Mouse (Mus musculus) kidney, adult 2 months (tissue): Measurements from ENCODE around the gene Ptges3. TPM values are rescaled to one million over a fixed set of nuclear protein-coding genes. Genes with fewer than 3 reads are reported as not detected.

Experiments
- DNase-seq: peaks from one replicate; pipeline ENCODE4 v3.0.0; 2021
- H3K27ac ChIP-seq: fragments of 200-500 bp; 2 replicates; pipeline ENCODE4 v1.5.1; 2012; ENCODE audit warnings: low read depth, low read length, control low read depth, inconsistent platforms; ENCODE audit not compliant: insufficient read depth
- H3K27me3 ChIP-seq: fragments of 200-500 bp; replicated peaks from 2 replicates; pipeline ENCODE4 v1.6.1; 2012; ENCODE audit warnings: mild to moderate bottlenecking, moderate library complexity, low read length, inconsistent platforms; ENCODE audit not compliant: control insufficient read depth, insufficient read depth
- H3K36me3 ChIP-seq: fragments of 200-500 bp; 2 replicates; pipeline ENCODE4 v1.6.1; 2012; ENCODE audit warnings: mild to moderate bottlenecking, moderate library complexity, low read length, inconsistent platforms; ENCODE audit not compliant: control insufficient read depth, insufficient read depth
- H3K4me1 ChIP-seq: fragments of 200-500 bp; 2 replicates; pipeline ENCODE4 v1.6.1; 2011; ENCODE audit warnings: low read length; ENCODE audit not compliant: control insufficient read depth, insufficient read depth
- H3K4me3 ChIP-seq: fragments of 200-500 bp; 2 replicates; pipeline ENCODE4 v1.5.1; 2011; ENCODE audit warnings: mild to moderate bottlenecking, low read depth, low read length, control low read depth; ENCODE audit not compliant: insufficient read depth
- CTCF ChIP-seq: fragments of 200-500 bp; conservative IDR thresholded peaks from 2 replicates; pipeline ENCODE4 v1.5.1; 2011; ENCODE audit warnings: low read depth, mild to moderate bottlenecking, control low read depth, low read length, moderate library complexity, mixed read lengths; ENCODE audit not compliant: insufficient read depth, insufficient read length
- POLR2A ChIP-seq: fragments of 200-500 bp; IDR thresholded peaks from one replicate; pipeline ENCODE4 v1.6.1; 2011; ENCODE audit warnings: low read depth, low read length, control low read depth
- WGBS: fragments of 180-500 bp; shearing (Covaris S2); methylation state at CpG from one replicate; pipeline ENCODE4 v1.1.7; 2018; 5-methylcytosine and 5-hydroxymethylcytosine counted together
- polyA plus RNA-seq: library from polyadenylated mRNA; depleted of rRNA; stranded (reverse); fragments of >200 nt; gene quantifications from 2 replicates; pipeline ENCODE4 v1.2.3, GENCODE M21; 2012; rRNA removed

Gene Ptges3
- 28.2 and 32.5 TPM in 2 replicates for polyA plus RNA-seq

GRCm38 (mm10) chr10:128058601-128059151 is at the start of gene Ptges3:
Gene Ptges3, plus strand, starts transcription at chr10:128058954.
- Histone ChIP-seq H3K27me3 (no peaks in the 10 kb centered on the region), H3K27ac (peak within 1 kb of the TSS; percentile 82), H3K4me3 (peak within 1 kb of the TSS; percentile 66), H3K4me1 (peaks cover 8% of the 10 kb centered on the region; the same call in 1 of the 2 replicates), H3K36me3 (no peaks in the 10 kb centered on the region)
- TF ChIP-seq POLR2A (peak; percentile 37), CTCF (no peak)
- under 1% methylated on average over 72 of the region's 72 CpGs for WGBS
- peak; percentile 98 for DNase-seq

DNA sequence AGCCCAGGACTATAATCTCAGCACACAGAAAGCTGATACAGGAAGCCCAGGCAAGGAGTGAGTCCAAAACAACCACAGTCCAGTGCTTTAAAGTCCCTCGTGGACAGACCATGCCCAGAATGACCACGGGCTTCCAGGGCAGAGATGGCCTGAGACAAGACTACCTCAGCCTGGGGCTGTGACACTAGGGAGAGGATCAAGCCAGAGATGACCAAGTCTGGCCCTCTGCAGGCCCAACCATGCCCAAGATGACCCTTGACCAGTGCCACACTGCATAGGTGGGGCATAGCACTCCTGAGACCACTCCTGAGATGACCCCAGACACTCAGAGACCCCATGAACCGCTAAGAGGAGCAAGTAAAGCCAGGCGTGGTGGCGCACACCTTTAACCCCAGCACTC is 49.0 kb upstream of the Ptges3 start:
- no peak overlapping the region for H3K27ac ChIP-seq
- H3K4me3 ChIP-seq: no peak overlapping the region
- 75% methylated on average over 5 of the region's 5 CpGs for WGBS
- no peak for DNase-seq
- H3K27me3 ChIP-seq: no peaks in the 10 kb centered on the region
- H3K4me1 ChIP-seq: no peaks in the 10 kb centered on the region; the same call in 1 of the 2 replicates
- no peaks in the 10 kb centered on the region for H3K36me3 ChIP-seq
- TF ChIP-seq CTCF (no peak), POLR2A (no peak)

GRCm38 (mm10) chr10:128015068-128015934 is 43.5 kb upstream of the Ptges3 start, which contains the start of gene Prim1:
Gene Prim1, plus strand, starts transcription at chr10:128015168.
- H3K4me3 ChIP-seq: peak within 1 kb of the TSS; percentile 100
- H3K27ac ChIP-seq: no peak within 1 kb of the TSS
- no peaks in the 10 kb centered on the region for H3K36me3 ChIP-seq
- 4% methylated on average over 31 of the region's 31 CpGs for WGBS
- TF ChIP-seq POLR2A (no peak), CTCF (no peak)
- no peaks in the 10 kb centered on the region for H3K27me3 ChIP-seq
- DNase-seq: peak; percentile 90
- no peaks in the 10 kb centered on the region; the same call in 1 of the 2 replicates for H3K4me1 ChIP-seq

- WGBS: 99% methylated on average over 5 of the region's 5 CpGs
- TF ChIP-seq CTCF (no peak), POLR2A (no peak)
- no peak overlapping the region for H3K27ac ChIP-seq
- no peaks in the 10 kb centered on the region for H3K27me3 ChIP-seq
- H3K36me3 ChIP-seq: no peaks in the 10 kb centered on the region
- DNase-seq: no peak
- no peaks in the 10 kb centered on the region for H3K4me1 ChIP-seq
- no peak overlapping the region for H3K4me3 ChIP-seq
Observed at GRCm38 (mm10) chr10:128022196-128022595, 36.6 kb upstream of the Ptges3 start.

- Histone ChIP-seq H3K36me3 (no peaks in the 10 kb centered on the region), H3K27ac (no peak overlapping the region), H3K4me1 (no peaks in the 10 kb centered on the region), H3K27me3 (no peaks in the 10 kb centered on the region), H3K4me3 (no peak overlapping the region)
- 92% methylated on average over 10 of the region's 10 CpGs for WGBS
- TF ChIP-seq POLR2A (no peak), CTCF (no peak)
- DNase-seq: no peak
Observed at GRCm38 (mm10) chr10:128023496-128023895, 35.3 kb upstream of the Ptges3 start.

DNA sequence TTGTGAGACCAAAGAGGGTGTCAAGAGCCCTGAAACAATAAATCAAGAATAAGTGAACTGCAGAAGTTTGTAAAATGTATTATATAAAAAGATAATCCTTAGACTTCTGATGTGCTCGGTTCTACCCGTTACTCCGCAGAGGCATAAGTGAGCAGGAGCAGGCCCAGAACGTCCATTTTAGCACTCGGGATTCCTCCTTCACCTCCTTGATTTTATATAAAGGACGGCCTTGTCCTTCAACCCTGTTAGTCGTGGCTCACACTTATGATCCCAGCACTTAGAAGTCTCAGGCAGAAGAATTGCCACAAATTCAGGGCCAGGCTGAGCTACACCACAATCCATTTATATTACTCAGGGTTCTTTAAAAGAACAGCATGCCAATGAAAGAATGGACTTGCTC is 28.8 kb upstream of the Ptges3 start:
- no peak overlapping the region for H3K27ac ChIP-seq
- DNase-seq: no peak
- no peak overlapping the region for H3K4me3 ChIP-seq
- TF ChIP-seq POLR2A (no peak), CTCF (no peak)
- 94% methylated on average over 7 of the region's 7 CpGs for WGBS
- H3K27me3 ChIP-seq: no peaks in the 10 kb centered on the region
- H3K4me1 ChIP-seq: peaks cover 4% of the 10 kb centered on the region; the same call in 1 of the 2 replicates
- no peaks in the 10 kb centered on the region for H3K36me3 ChIP-seq

GRCm38 (mm10) chr10:128030860-128031259 is 27.9 kb upstream of the Ptges3 start:
- Histone ChIP-seq H3K4me3 (no peak overlapping the region), H3K27ac (no peak overlapping the region), H3K36me3 (no peaks in the 10 kb centered on the region), H3K4me1 (peaks cover 5% of the 10 kb centered on the region; the same call in 1 of the 2 replicates), H3K27me3 (no peaks in the 10 kb centered on the region)
- WGBS: 51% methylated on average over 2 of the region's 2 CpGs
- TF ChIP-seq CTCF (no peak), POLR2A (no peak)
- DNase-seq: no peak
